Mouse (Mus musculus) thymus, postnatal 4 days (tissue): ENCODE data around the gene Jak1.
A peak's percentile ranks its signal among the peaks of the same experiment; 100 is the strongest.

Source experiments
- DNase-seq: peaks from one replicate; pipeline ENCODE4 v3.0.0; 2021

Gene Jak1

DNA sequence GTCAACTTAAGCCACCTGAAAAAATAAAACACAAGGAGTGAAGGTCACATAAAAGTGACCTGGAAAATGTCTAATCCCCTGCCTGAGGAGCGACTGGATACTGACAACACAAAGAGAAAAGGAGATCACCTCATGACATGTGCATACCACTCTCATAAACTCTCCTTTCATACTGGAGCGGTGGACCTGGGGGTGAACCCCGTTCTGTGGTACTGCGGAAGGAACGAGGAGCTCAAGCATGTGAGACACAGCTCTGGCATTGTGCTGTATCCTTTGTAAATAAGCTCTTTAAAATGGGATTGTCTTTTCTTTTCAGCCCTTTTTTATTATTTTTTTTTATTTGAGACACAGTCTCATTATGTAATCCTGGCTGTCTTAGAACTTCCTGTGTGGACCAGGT is 84.4 kb downstream of the Jak1 start:
- no peak for DNase-seq

DNA sequence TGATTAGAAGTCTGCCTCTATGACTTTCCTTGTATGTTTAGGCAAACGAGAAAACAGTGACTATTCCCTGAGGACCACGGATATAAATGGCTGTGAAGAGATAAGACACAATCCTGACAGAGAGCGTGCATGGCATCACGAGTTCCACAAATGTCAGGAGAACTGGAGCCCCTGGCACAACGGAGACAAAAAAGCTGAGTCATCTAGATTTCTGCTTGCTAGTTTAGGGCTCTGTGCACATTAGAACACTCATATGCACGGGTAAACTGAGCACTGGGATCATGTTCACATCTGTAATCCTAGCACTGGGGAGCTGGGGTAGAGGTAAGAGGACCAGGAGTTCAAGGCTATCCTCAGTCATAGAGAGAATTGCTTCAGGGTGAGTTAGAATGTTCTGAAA is 85.2 kb downstream of the Jak1 start:
- DNase-seq: no peak

DNA sequence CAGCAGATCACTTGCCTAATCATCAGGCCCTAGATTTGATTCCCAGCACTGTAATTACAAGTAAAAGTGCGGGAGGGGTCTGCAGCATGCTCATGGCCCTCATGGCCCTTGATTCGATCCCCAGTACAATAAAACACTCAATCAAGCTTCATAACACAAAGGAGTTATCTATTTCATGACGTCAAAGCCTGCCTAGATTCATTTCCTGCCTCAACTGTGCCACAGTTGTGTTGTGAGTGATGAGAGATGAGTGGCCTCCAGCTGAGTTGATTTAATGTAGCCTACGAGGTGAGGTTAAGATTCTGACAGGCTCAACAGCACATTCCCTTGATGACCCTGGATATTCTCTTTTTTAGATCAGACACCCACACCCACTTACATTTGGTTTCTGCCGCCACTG is 86.0 kb downstream of the Jak1 start:
- no peak for DNase-seq

- no peak for DNase-seq
Measured at GRCm38 (mm10) chr4:101177796-101178195, 87.3 kb downstream of the Jak1 start.

- no peak for DNase-seq
Measured at GRCm38 (mm10) chr4:101176123-101176522, 89.0 kb downstream of the Jak1 start.

DNA sequence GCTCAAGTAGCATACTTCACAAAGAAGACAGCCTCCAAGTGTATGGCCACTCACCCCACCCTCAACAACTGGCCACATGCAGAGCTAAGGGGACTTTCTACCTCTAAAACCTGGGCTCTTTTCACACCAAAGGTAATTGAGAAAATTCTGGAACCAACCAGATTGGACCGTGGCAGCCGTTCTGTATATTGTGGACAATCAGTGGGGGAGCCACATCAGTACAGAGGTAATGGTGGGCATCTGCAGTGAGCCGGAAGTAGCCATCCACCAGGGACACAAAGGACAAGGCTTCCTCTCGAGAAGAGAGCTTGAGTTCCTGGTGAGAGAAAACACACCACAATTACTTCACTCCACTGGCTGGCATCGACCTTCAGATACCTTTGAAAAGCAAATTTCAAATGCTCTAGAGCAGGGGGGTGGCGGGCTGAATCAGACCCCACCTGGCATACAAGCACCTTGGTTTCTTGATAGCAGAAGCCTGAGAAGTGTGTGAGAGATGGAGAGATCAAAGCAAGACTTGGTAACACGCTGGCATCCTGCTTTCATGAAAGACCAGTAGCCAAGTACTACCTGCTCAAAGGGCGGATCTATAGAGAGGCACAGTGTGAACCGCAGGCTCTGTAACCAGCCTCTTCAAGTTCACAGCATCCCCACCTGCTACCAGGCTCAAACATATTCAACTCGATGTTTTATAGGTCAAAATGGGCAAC is 90.0 kb downstream of the Jak1 start:
- DNase-seq: peak; percentile 45

GRCm38 (mm10) chr4:101172738-101173137 is 92.3 kb downstream of the Jak1 start:
- DNase-seq: no peak

DNA sequence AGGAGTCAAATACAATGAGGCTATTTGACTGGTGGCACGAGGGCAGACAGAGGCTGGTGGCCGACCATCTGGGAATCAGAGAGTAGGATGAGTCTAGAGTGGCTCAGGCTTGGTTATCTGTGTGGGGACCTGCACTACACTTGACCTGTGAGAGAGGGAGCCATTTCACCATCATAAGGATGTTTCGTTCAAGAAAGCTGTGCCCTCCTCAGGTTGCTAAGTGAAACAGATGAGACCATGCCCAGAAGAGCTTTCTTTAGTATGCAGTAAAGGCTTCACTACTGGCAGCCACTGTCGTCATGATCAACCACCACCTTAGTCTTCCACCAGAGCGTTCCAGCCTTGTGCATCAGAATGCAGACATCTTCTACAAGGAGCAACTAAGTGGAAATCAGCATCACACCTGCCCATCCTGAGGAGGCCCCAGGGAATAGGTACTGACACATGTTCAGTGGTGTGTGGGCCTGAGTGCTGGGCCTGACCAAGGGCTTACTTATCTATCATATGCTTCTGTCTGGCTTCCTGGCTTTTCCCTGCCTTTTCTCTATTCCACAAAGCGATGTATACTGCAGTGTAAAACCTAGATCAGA is 96.8 kb downstream of the Jak1 start:
- peak; percentile 66 for DNase-seq

GRCm38 (mm10) chr4:101167777-101168176 is 97.3 kb downstream of the Jak1 start:
- DNase-seq: no peak

DNA sequence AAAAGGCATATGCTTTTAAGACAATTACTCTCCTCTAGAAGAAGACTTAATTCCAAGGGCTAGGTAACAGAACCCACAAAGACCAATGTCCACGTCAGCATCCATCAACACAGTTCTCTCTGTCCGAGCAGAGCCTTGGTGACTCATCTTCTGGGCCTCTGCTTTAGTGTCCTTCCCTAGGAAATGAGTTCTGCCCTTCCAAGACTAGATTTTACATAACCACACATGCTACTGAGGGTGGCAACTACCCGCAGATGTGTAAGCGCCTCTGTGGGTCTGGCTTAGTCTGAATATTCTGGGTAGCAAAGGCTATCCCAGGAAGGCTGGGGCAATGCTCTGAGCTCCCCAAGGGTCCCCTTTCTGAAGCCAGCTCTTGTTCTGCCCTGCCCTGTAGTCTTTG is 99.3 kb downstream of the Jak1 start:
- no peak for DNase-seq

DNA sequence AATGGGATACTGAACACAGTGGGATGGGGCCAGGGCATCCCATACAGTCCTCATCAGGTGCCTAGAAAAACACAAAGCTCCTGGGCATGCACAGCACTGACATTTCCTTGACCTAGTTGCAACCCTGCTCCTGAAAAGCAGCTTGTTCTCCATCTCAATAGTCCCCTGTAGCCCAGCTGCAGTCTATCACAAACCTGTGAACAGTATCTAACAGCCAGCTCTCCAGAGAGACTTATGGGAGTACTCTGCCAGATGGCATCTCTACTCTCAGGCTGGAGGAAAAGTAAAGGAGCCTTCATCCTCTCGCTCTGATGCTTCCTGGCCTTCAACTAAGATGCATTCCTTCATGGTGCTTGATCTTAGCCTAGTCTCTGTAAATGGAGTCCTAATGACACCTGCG is 100.4 kb downstream of the Jak1 start:
- DNase-seq: no peak

DNA sequence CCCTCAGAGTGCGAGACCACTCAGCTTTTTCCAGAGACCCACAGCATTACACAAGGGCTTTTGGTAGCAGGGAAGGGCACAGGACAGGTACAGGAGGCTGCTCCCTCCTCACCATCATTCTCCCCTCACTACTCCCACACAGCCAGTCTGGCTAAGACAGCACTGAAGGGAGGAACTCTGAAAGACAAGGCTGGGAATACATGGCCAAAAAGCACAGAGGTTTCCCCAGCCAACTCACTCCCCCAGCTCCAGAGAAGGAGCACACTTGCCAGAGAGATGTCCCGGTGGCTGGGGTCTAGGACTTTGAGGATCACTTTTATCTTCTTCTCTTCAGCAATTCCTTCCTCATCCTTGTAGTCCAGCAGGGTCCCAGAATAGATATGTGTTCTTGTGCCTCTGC is 100.9 kb downstream of the Jak1 start:
- DNase-seq: no peak

DNA sequence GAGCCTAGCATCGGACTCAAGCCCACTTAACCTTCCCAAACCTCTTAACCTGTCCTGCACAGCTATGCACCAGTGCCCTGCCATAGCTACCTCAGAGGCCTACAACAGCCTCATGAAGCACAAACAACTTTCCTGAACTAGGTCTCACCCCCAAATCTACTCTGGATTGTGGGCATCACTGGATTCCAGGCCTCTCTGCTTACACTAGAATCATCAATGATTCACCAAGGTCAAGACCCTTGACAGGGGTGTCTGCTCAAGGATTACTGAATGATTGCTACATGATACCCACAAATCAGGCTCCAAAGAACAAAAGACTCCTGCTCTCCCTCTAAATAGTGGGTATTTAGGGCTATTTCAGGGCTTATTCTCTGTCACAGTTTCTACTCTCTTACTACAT is 104.3 kb downstream of the Jak1 start:
- no peak for DNase-seq

DNA sequence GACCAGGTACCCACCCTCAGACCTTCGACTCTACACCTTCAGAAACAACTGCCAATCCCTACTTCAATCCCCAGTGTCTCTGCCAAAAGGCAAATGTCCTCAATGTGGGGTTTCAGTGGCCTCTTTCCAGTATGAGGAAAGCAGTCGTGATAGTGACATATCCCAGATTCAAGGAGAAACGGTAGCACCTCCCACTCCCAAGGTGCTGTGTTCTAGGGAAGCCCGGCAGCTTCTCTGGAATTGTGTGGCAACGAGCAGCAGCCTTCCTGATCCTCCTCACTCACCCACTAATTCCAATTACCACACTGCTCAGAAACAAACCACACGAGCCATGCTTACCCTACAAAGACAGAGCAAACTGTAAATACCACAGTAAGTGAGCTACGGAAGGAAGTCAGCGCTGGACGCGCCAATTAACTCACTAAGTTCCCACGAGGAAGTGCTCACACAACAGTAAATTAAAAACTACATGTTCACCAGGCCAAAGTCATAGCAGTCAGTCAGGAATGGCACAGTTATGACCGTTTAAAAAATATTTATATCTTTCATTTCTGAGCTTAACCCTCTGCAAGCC is 105.8 kb downstream of the Jak1 start:
- no peak for DNase-seq

GRCm38 (mm10) chr4:101158282-101158681 is 106.8 kb downstream of the Jak1 start:
- DNase-seq: no peak

DNA sequence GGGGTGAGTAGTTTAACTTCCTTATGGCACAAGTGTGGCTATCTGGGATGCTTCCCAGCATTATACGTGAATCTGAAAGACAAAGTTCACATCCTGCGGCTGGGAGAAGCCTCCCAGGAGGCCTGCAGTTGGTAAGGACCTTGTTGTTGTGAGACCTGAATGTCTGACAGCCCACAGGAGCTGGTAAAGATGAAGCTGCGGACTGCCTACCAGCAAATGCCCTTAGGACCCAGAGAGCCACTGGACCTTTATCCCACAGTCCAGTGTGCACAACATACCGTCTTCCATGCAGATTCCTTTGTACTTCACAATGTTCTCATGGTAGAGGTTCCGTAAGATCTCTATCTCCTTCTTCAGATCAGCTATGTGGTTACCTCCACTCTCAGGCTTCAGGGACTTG is 107.6 kb downstream of the Jak1 start:
- no peak for DNase-seq

GRCm38 (mm10) chr4:101155541-101155940 is 109.5 kb downstream of the Jak1 start:
- DNase-seq: peak; percentile 4

GRCm38 (mm10) chr4:101146891-101147655 is 118.0 kb downstream of the Jak1 start:
- peak; percentile 29 for DNase-seq

DNA sequence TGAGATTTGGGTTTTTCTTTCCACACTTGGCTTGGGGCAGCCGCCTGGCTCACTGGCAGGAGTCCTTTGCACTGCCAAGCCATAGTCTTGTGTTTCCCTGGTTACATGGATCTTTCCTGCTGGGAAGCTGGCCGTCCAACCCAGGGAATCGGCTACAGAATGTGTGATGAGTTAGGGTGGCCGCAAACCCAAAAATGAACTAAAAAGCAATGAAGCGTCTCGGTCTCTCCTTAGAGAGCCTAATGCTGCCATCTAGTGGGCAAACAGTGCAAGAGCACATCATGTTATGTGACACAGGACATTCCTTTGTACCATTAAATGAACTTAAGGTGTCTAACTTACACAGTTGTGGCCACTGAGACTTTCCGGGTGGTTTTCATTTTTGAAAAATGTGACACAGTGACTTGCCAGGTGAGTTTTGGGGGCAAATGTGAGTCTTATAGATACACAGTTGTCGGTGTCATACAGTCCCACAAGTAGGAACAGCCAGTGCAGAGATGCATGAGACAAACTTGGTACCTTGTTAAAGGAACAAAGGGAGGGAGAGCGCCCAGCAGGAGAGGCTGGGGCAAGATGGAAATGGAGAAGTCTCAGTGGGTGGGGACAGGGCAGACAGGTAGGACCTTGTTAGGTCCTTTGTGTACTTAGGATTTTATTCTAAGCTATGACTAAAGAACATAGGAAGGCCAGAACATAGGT is 118.9 kb downstream of the Jak1 start:
- DNase-seq: peak; percentile 78

DNA sequence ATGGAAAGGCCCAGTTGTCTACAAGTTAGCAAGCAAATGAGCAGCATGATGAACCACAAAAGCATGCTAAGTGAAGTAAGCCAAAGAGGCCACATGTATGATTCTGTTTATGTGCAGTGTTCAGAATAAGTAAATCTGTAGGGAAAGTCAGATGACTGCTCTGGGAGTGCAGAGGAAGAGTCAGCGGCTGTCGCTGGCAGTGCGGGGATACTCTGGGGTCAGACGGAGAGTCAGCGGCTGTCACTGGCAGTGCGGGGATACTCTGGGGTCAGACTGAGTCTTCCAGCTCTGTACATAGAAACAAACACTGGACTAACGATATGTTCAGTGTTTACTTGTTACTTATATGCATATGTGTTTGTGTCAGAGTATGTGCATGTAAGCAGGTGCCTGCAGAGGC is 120.3 kb downstream of the Jak1 start:
- DNase-seq: no peak

- no peak for DNase-seq
Measured at GRCm38 (mm10) chr4:101144361-101144760, 120.7 kb downstream of the Jak1 start.

GRCm38 (mm10) chr4:101143901-101144300 is 121.2 kb downstream of the Jak1 start:
- no peak for DNase-seq

- DNase-seq: no peak
Measured at GRCm38 (mm10) chr4:101141768-101142167, 123.3 kb downstream of the Jak1 start.
